Mouse (Mus musculus) liver, embryonic 14.5 days (tissue): ENCODE results near the gene Lima1.

Experiments used
- CTCF ChIP-seq: IDR thresholded peaks from 2 replicates; pipeline ENCODE4 v1.5.1; 2016; ENCODE audit warnings: antibody characterized with exemption, low read depth, control low read depth
- EP300 ChIP-seq: IDR thresholded peaks from 2 replicates; pipeline ENCODE4 v1.6.1; 2016; ENCODE audit warnings: antibody characterized with exemption, low read depth

GRCm38 (mm10) chr15:99828061-99828460 lies 47.2 kb downstream of the Lima1 start:
- TF ChIP-seq CTCF, result no peak
- no peak for TF ChIP-seq EP300
